Mouse (Mus musculus) forebrain, embryonic 14.5 days (tissue): ENCODE results near the gene Acap2. TPM values are rescaled to one million over a fixed set of nuclear protein-coding genes. Genes with fewer than 3 reads are reported as not detected.

Source experiments
- ATAC-seq: fragments of 200-750 bp; cut with Nextera tagmentation; 2 replicates; pipeline ENCODE4 v1.8.0; 2017; ENCODE audit warnings: mild to moderate bottlenecking, moderate library complexity
- DNase-seq: peaks from one replicate; pipeline ENCODE4 v3.0.0-alpha.2; 2015; ENCODE audit warnings: low spot score
- H3K27ac ChIP-seq: fragments of 300-500 bp; sonication (generic); 2 replicates; pipeline ENCODE4 v1.5.1; 2014; ENCODE audit warnings: low read depth, mild to moderate bottlenecking, control low read depth, low read length, moderate library complexity
- H3K27me3 ChIP-seq: fragments of 300-500 bp; sonication (generic); replicated peaks from 2 replicates; pipeline ENCODE4 v1.6.1; 2014; ENCODE audit warnings: low read length, control low read depth, mixed read lengths; ENCODE audit not compliant: control insufficient read depth, insufficient read depth
- H3K36me3 ChIP-seq: fragments of 300-500 bp; sonication (generic); 2 replicates; pipeline ENCODE4 v1.6.1; 2014; ENCODE audit warnings: low read length, control low read depth; ENCODE audit not compliant: control insufficient read depth, insufficient read depth
- H3K4me1 ChIP-seq: fragments of 300-500 bp; sonication (generic); 2 replicates; pipeline ENCODE4 v1.6.1; 2014; ENCODE audit warnings: antibody characterized with exemption, low read length, control low read depth; ENCODE audit not compliant: control insufficient read depth, insufficient read depth
- H3K4me2 ChIP-seq: fragments of 300-500 bp; sonication (generic); 2 replicates; pipeline ENCODE4 v1.6.1; 2014; ENCODE audit warnings: mild to moderate bottlenecking, control low read depth, low read length
- H3K4me3 ChIP-seq: fragments of 300-500 bp; sonication (generic); 2 replicates; pipeline ENCODE4 v1.5.1; 2014; ENCODE audit warnings: low read depth, low read length, control low read depth
- H3K9ac ChIP-seq: fragments of 300-500 bp; sonication (generic); 2 replicates; pipeline ENCODE4 v1.6.1; 2014; ENCODE audit warnings: mild to moderate bottlenecking, low read length, control low read depth, moderate library complexity
- H3K9me3 ChIP-seq: fragments of 300-500 bp; sonication (generic); replicated peaks from 2 replicates; pipeline ENCODE4 v1.6.1; 2016; ENCODE audit warnings: low read length, control low read depth, mixed read lengths; ENCODE audit not compliant: control insufficient read depth
- WGBS: fragments of 180-500 bp; shearing (Covaris S2); extraction: QIAGEN DNeasy Blood & Tissue Kit; methylation state at CpG from one replicate; pipeline ENCODE4 v1.1.7; 2014; 5-methylcytosine and 5-hydroxymethylcytosine counted together
- polyA plus RNA-seq: library from polyadenylated mRNA; unstranded; fragments of >200 nt; fragmentation: Nextera tagmentation; extraction: Ambion mirVana; gene quantifications from 2 replicates; pipeline ENCODE4 v1.2.1, GENCODE M21; 2014

Acap2 gene
- polyA plus RNA-seq, 1 experiment from 2014 or later: 11.3 TPM

GRCm38 (mm10) chr16:31196971-31197370 lies 4.1 kb downstream of the Acap2 start:
- Histone ChIP-seq H3K27me3 (no peaks in the 10 kb centered on the region), H3K36me3 (no peaks in the 10 kb centered on the region), H3K9ac (no peak overlapping the region), H3K9me3 (no peaks in the 10 kb centered on the region), H3K4me2 (no peak overlapping the region), H3K27ac (no peak overlapping the region), H3K4me3 (no peak overlapping the region), H3K4me1 (peaks cover 9% of the 10 kb centered on the region)
- 68% methylated on average over 3 of the region's 3 CpGs for WGBS
- DNase-seq (no peak), ATAC-seq (no peak)

- no peak for ATAC-seq
Measured at GRCm38 (mm10) chr16:31192526-31192925, 8.5 kb downstream of the Acap2 start.

DNA sequence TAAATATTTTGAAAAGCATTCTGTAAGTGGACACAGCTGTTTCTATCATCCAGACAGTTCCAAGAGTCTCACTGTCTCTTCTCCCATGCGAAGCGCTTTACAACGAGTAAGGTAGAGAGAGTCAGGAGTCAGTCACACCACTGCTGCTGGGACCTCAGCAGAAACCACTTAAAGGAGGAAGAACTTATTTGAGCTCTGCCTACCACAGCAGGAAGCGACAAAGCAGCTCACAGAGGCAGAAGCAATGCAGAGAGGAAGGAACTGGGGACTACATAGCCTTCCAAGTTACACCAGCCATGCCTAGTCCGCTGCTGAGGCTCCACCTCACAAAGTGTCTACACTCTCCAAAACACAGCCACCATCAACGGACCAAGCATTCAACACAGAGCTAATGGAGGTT lies 9.2 kb downstream of the Acap2 start:
- no peak overlapping the region for H3K9ac ChIP-seq
- no peak for ATAC-seq
- no peaks in the 10 kb centered on the region for H3K36me3 ChIP-seq
- H3K27ac ChIP-seq: no peak overlapping the region
- H3K27me3 ChIP-seq: no peaks in the 10 kb centered on the region
- no peak overlapping the region for H3K4me3 ChIP-seq
- H3K9me3 ChIP-seq: no peaks in the 10 kb centered on the region
- H3K4me2 ChIP-seq: no peak overlapping the region
- no peak for DNase-seq
- WGBS: 70% methylated on average over 6 of the region's 6 CpGs
- peaks cover 7% of the 10 kb centered on the region for H3K4me1 ChIP-seq

More at GRCm38 (mm10) chr16:31192526-31192925, 8.5 kb downstream of the Acap2 start:
- no peak overlapping the region for H3K4me2 ChIP-seq
- no peaks in the 10 kb centered on the region for H3K27me3 ChIP-seq
- H3K9me3 ChIP-seq: no peaks in the 10 kb centered on the region
- WGBS: 77% methylated on average over 3 of the region's 3 CpGs
- H3K36me3 ChIP-seq: no peaks in the 10 kb centered on the region
- H3K27ac ChIP-seq: no peak overlapping the region
- no peak overlapping the region for H3K4me3 ChIP-seq
- peaks cover 7% of the 10 kb centered on the region for H3K4me1 ChIP-seq
- H3K9ac ChIP-seq: no peak overlapping the region
- DNase-seq: no peak

DNA sequence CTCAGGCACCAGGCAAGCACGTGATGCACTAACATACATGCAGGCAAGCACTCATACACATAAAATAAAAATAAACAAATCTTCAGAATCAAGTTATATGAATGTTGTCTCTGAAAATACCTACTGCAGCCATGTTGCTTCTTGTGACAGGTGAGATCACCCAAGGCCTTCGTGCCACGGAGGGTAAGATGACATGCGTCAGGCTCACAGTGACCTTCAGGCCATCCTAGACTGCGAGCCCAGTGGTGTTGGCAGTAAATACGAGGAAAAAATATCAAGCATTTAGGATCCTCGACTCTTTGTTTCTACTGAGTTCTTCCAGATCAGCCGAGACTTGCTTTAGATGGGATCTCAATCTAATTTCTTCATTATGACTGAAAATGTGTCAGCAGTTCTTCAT lies 10.6 kb downstream of the Acap2 start:
- WGBS: 94% methylated on average over 8 of the region's 8 CpGs
- H3K36me3 ChIP-seq: no peaks in the 10 kb centered on the region
- no peak overlapping the region for H3K9ac ChIP-seq
- H3K9me3 ChIP-seq: no peaks in the 10 kb centered on the region
- H3K4me2 ChIP-seq: no peak overlapping the region
- H3K4me3 ChIP-seq: no peak overlapping the region
- DNase-seq (no peak), ATAC-seq (no peak)
- peaks cover 7% of the 10 kb centered on the region for H3K4me1 ChIP-seq
- H3K27ac ChIP-seq: no peak overlapping the region
- no peaks in the 10 kb centered on the region for H3K27me3 ChIP-seq

DNA sequence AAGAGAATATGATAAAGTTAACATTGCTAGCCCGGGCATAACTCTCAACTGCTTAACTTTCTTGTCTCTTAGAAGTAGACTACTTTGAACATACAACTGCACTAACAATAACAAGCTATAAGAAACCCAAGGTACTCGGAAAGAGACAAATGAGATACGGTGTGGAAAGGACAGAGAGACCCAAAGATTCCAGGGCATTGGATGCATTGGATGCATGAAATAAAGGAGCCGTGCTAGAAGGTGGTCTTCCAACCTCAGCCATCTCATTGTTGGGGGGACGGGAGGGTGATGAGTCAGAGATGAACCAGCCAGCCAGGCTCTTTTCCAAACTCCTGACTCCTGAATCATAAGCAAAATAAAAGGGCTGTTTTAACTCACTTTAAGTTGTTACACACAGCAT lies 11.8 kb downstream of the Acap2 start:
- Histone ChIP-seq H3K9me3 (no peaks in the 10 kb centered on the region), H3K4me2 (no peak overlapping the region), H3K27me3 (no peaks in the 10 kb centered on the region), H3K9ac (no peak overlapping the region), H3K4me1 (peaks cover 10% of the 10 kb centered on the region), H3K4me3 (no peak overlapping the region), H3K27ac (no peak overlapping the region), H3K36me3 (no peaks in the 10 kb centered on the region)
- DNase-seq (no peak), ATAC-seq (no peak)
- 91% methylated on average over 5 of the region's 5 CpGs for WGBS

DNA sequence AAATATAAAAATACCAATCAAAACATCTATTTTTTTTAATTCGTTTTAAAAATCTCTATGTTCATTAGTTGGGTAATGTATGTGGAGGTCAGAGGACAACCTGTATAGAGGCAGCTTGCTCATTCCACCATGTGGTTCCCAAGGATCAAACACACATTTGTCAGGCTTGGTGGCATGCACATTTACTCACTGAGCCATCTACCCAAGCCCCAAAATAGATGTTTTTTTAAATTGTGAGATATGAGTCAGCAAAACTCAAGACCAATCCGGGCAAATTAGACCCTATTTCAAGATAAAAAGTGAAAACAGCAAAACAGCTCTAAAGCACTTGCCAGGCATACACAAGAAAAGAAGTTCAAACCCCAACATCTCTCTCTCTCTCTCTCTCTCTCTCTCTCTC lies 12.2 kb downstream of the Acap2 start:
- Histone ChIP-seq H3K9ac (no peak overlapping the region), H3K4me3 (no peak overlapping the region), H3K27ac (no peak overlapping the region), H3K4me1 (peaks cover 10% of the 10 kb centered on the region), H3K36me3 (no peaks in the 10 kb centered on the region), H3K4me2 (no peak overlapping the region), H3K27me3 (no peaks in the 10 kb centered on the region), H3K9me3 (no peaks in the 10 kb centered on the region)
- no peak for DNase-seq
- 86% methylated on average over 2 of the region's 2 CpGs for WGBS
- ATAC-seq: no peak

DNA sequence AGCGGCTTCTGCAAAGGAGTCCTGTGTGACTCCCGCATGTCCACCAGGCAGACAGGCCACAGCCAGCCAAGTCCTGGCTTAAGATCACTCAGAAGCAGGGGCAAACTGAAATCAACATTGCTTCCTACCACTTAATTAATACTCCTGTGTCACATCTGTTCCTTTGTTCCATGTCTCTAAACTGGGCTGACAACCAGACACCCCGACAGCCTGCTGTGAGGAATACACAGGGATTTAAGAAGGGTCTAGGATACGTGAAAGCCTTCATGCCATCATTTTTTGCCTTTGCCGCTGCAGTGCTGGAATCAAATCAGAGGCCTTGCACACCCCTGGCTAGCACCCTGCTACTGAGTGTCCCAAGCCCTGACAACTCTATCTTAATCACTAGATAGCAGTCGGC lies 12.8 kb downstream of the Acap2 start:
- Histone ChIP-seq H3K9ac (0 out of 2 replicates have a peak overlapping the region, but pooled peaks have one; percentile 1), H3K36me3 (no peaks in the 10 kb centered on the region), H3K4me1 (peaks cover 10% of the 10 kb centered on the region), H3K27ac (no peak overlapping the region), H3K9me3 (no peaks in the 10 kb centered on the region), H3K27me3 (no peaks in the 10 kb centered on the region), H3K4me3 (no peak overlapping the region), H3K4me2 (no peak overlapping the region)
- peak; percentile 64 for DNase-seq
- peak; percentile 66; the same call in 1 of the 2 replicates for ATAC-seq
- WGBS: 39% methylated on average over 6 of the region's 6 CpGs

DNA sequence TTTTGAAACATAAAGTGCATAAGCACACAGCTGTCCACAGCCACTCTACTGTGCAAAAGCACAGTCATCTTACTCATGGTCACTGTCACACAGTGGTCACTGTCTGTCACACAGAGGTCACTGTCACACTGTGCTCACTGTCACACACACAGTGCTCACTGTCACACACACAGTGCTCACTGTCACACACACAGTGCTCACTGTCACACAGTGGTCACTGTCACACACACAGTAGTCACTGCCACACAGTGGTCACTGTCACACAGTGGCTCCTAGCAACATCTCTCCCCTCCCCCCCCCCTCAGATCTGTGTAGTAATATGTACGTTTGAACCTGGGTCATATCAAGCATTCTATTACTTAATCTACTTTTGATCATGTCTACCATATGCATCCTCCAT lies 13.9 kb downstream of the Acap2 start:
- Histone ChIP-seq H3K27me3 (no peaks in the 10 kb centered on the region), H3K9me3 (no peaks in the 10 kb centered on the region), H3K9ac (no peak overlapping the region), H3K4me2 (no peak overlapping the region), H3K4me3 (no peak overlapping the region), H3K36me3 (no peaks in the 10 kb centered on the region), H3K27ac (no peak overlapping the region), H3K4me1 (peaks cover 10% of the 10 kb centered on the region)
- ATAC-seq: no peak
- WGBS: 87% methylated on average over 1 of the region's 1 CpGs
- no peak for DNase-seq

DNA sequence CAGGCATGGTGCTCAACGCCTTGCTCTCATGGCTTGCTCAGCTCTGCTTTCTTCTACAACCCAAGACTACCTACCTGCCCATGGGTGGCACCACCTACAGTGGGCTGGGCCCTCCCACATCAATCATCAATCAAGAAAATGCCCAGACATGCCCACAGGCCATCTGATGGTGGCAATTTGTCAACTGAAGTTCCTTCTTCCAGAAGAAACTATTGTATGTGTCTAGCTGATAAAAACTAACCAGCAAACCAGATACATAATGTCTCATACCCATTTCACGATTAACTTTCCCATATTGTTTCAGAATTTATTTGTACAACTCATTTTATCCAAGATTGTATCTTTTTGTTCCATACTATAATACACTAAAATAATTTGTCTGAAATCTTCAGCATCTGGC lies 15.3 kb downstream of the Acap2 start:
- Histone ChIP-seq H3K9ac (no peak overlapping the region), H3K9me3 (no peaks in the 10 kb centered on the region), H3K36me3 (no peaks in the 10 kb centered on the region), H3K4me2 (no peak overlapping the region), H3K4me3 (no peak overlapping the region), H3K27ac (no peak overlapping the region), H3K27me3 (no peaks in the 10 kb centered on the region), H3K4me1 (peaks cover 10% of the 10 kb centered on the region)
- ATAC-seq (no peak), DNase-seq (no peak)
- 84% methylated on average over 2 of the region's 2 CpGs for WGBS
